Mouse (Mus musculus) limb, embryonic 11.5 days (tissue): Measurements from ENCODE around the gene Sh3bgrl3. TPM values are rescaled to one million over a fixed set of nuclear protein-coding genes. Genes with fewer than 3 reads are reported as not detected.

ENCODE experiments used
- ATAC-seq: fragments of 200-750 bp; cut with Nextera tagmentation; 2 replicates; pipeline ENCODE4 v1.8.0; 2017; ENCODE audit warnings: low read depth; ENCODE audit not compliant: insufficient number of reproducible peaks, low FRiP score, low TSS enrichment
- DNase-seq: peaks from one replicate; pipeline ENCODE4 v3.0.0-alpha.2; 2015; ENCODE audit warnings: low spot score
- H3K27ac ChIP-seq: fragments of 300-500 bp; sonication (generic); replicated peaks from 2 replicates; pipeline ENCODE4 v1.5.1; 2014; ENCODE audit warnings: low read depth, mild to moderate bottlenecking, low read length
- H3K27me3 ChIP-seq: fragments of 300-500 bp; sonication (generic); 2 replicates; pipeline ENCODE4 v1.6.1; 2014; ENCODE audit warnings: mild to moderate bottlenecking, low read length, mixed read lengths; ENCODE audit not compliant: control insufficient read depth, insufficient read depth
- H3K36me3 ChIP-seq: fragments of 300-500 bp; sonication (generic); 2 replicates; pipeline ENCODE4 v1.6.1; 2014; ENCODE audit warnings: mild to moderate bottlenecking, low read length, moderate library complexity, mixed read lengths; ENCODE audit not compliant: control insufficient read depth, insufficient read depth
- H3K4me1 ChIP-seq: fragments of 300-500 bp; sonication (generic); 2 replicates; pipeline ENCODE4 v1.6.1; 2014; ENCODE audit warnings: low read length, mixed read lengths; ENCODE audit not compliant: control insufficient read depth, insufficient read depth
- H3K4me2 ChIP-seq: fragments of 300-500 bp; sonication (generic); 2 replicates; pipeline ENCODE4 v1.6.1; 2014; ENCODE audit warnings: low read depth, mild to moderate bottlenecking, moderate library complexity; ENCODE audit not compliant: severe bottlenecking
- H3K4me3 ChIP-seq: fragments of 300-500 bp; sonication (generic); 2 replicates; pipeline ENCODE4 v1.5.1; 2014; ENCODE audit warnings: low read depth, low read length
- H3K9ac ChIP-seq: fragments of 300-500 bp; sonication (generic); 2 replicates; pipeline ENCODE4 v1.6.1; 2014; ENCODE audit warnings: mild to moderate bottlenecking, low read length
- H3K9me3 ChIP-seq: fragments of 300-500 bp; sonication (generic); 2 replicates; pipeline ENCODE4 v1.6.1; 2016; ENCODE audit warnings: low read length; ENCODE audit not compliant: control insufficient read depth
- WGBS: fragments of 180-500 bp; shearing (Covaris S2); extraction: QIAGEN DNeasy Blood & Tissue Kit; methylation state at CpG from one replicate; pipeline ENCODE4 v1.1.7; 2014; 5-methylcytosine and 5-hydroxymethylcytosine counted together
- polyA plus RNA-seq: library from polyadenylated mRNA; unstranded; fragments of >200 nt; fragmentation: Nextera tagmentation; extraction: Ambion mirVana; gene quantifications from 2 replicates; pipeline ENCODE4 v1.2.1, GENCODE M21; 2014

The Sh3bgrl3 gene
- polyA plus RNA-seq, 1 experiment from 2014 or later = 345 TPM

DNA sequence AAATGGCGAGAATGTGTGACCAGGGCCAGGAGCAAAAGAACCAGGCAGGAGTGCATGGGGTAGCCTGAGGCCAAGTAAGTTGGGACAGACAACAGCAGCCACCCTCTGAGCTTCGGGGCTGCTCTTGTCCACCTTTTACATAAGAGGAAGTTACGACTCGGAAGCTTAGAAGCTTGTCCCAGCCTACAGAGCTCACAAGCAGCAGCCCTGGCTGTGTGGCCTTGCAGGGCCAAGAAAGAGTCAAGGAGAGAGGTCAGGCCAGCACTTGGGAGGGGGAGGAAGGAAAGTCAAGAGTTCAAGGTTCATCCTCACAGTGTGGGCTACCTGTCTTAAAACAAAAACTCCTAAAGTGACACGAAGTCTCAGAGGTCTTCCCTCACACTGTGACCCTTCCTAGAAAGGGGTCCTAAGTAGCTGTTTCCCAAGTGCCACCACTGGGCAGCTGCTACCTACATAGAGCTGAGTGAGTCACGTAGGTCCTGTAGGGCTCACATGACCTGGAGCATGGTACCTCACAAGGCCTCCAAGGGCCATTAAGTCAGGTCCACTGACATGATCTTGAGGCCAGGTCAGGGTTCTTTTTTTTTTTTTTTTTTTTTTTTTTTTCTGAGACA is 8.3 kb downstream of the Sh3bgrl3 start:
- DNase-seq = no peak
- no peak for ATAC-seq
- 84% methylated on average over 6 of the region's 6 CpGs for WGBS
- no peaks in the 10 kb centered on the region for H3K36me3 ChIP-seq
- peaks cover 4% of the 10 kb centered on the region; the same call in 1 of the 2 replicates for H3K4me1 ChIP-seq
- H3K4me3 ChIP-seq = no peak overlapping the region
- H3K9ac ChIP-seq = no peak overlapping the region
- H3K27me3 ChIP-seq = no peaks in the 10 kb centered on the region; the same call in 1 of the 2 replicates
- H3K4me2 ChIP-seq = no peak overlapping the region
- no peaks in the 10 kb centered on the region for H3K9me3 ChIP-seq
- H3K27ac ChIP-seq = no peak overlapping the region

DNA sequence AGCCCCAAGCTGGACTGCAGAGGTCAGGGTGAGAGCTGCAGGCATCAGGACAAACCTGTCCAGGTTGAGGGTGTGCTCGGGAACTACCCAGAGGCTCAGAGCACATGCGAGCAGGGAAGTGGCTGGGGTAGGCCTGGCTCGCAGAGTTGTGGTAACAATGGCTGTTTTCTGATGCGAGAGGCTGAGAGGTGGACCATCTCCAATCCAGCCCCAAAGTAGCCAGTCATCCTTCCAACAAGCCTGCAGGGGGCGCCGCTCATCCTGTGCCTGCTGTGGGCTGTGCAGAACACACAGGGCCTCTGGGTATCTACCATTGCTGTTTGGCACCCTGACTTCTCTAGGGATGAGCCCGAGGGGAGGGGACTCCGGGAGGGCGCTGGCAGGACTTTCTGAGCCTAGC is 8.9 kb downstream of the Sh3bgrl3 start:
- H3K4me3 ChIP-seq = no peak overlapping the region
- H3K27ac ChIP-seq = no peak overlapping the region
- H3K4me1 ChIP-seq = peaks cover 4% of the 10 kb centered on the region; the same call in 1 of the 2 replicates
- no peaks in the 10 kb centered on the region; the same call in 1 of the 2 replicates for H3K27me3 ChIP-seq
- ATAC-seq (no peak), DNase-seq (peak; percentile 53)
- no peak overlapping the region for H3K9ac ChIP-seq
- H3K9me3 ChIP-seq = no peaks in the 10 kb centered on the region
- no peaks in the 10 kb centered on the region for H3K36me3 ChIP-seq
- no peak overlapping the region for H3K4me2 ChIP-seq
- 70% methylated on average over 9 of the region's 9 CpGs for WGBS

DNA sequence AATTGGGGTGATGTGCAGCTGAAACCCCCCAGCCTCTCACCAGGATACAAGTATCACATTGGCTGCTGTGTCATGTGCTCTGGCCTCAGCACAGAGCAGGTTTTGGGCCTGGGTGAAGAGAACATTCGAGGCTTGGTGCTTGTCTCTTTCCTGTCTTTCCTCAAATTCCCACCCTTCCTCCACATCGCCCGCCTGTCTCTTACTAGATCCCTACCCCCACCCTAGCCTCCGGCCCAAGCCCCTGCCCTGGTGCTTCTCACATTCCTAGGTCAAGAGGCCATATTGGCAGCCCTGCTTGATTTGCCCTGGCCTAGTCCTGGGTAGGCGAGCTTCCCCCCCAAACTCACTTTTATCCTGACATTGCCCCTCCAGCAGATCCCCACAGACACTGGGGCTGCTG is 9.5 kb downstream of the Sh3bgrl3 start:
- DNase-seq = no peak
- no peak overlapping the region for H3K27ac ChIP-seq
- no peaks in the 10 kb centered on the region for H3K36me3 ChIP-seq
- no peak overlapping the region for H3K9ac ChIP-seq
- H3K9me3 ChIP-seq = no peaks in the 10 kb centered on the region
- H3K27me3 ChIP-seq = no peaks in the 10 kb centered on the region; the same call in 1 of the 2 replicates
- ATAC-seq = no peak
- H3K4me2 ChIP-seq = no peak overlapping the region
- no peak overlapping the region for H3K4me3 ChIP-seq
- 77% methylated on average over 5 of the region's 5 CpGs for WGBS
- H3K4me1 ChIP-seq = peaks cover 4% of the 10 kb centered on the region; the same call in 1 of the 2 replicates

DNA sequence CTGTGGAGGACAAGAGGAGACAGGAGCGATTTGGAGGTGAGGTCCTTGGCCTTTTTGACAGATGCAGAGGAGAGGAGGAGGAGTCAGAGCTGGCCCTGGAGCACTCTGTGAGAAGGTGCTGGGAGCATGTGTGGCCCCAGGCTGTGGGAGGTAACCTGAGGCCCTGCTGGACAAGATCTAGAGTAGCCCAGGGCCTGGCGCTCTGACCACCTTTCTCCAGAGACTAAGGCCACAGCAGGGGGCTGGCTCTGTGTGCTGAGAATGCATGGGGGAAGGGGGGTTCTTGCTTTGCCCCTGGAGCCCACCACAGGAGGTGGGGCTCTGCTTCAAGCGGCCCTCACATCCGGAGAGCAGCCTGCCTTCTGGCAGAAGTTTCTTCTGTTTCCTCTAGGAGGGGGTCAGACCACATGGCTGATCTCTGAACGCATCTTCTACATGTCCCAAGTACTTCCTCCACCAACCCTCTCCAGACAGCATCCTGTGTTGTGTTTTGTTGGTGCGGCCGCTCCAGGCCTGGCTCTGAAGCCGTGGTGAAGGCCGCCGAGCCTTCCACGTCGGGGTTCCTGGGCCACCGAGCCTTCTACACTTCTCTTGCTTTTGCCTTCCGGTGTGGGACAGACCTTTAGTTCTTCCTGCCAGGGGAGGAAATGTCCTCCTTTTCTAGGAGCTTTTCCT is 10.3 kb downstream of the Sh3bgrl3 start:
- Histone ChIP-seq H3K4me3 (no peak overlapping the region), H3K9me3 (no peaks in the 10 kb centered on the region), H3K36me3 (no peaks in the 10 kb centered on the region), H3K4me1 (peaks cover 9% of the 10 kb centered on the region), H3K9ac (peak overlapping the region; percentile 17; the same call in 1 of the 2 replicates), H3K27ac (no peak overlapping the region), H3K4me2 (no peak overlapping the region; the same call in 1 of the 2 replicates), H3K27me3 (no peaks in the 10 kb centered on the region; the same call in 1 of the 2 replicates)
- no peak for ATAC-seq
- WGBS = 74% methylated on average over 14 of the region's 14 CpGs
- DNase-seq = no peak

DNA sequence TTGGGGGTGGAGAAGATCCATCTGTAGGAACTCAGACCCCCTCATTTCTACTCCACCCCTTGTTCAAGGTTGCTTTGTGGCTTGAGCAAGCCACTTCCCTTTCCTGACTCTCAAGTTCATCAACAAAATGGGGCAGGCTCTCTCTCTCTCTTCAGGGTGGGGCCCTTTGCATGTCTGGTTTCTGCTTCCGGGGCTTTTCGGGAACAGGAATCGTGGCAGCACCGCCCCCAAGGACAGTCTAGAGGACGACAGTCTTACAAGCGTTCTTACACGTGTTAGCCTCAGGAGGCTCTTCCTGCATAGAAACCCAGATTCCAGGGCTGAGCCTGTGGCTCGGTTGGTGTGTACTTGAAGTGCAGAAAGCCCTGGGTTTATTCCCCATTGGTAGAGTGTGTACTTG is 11.6 kb downstream of the Sh3bgrl3 start:
- 83% methylated on average over 8 of the region's 8 CpGs for WGBS
- no peak for ATAC-seq
- Histone ChIP-seq H3K4me2 (no peak overlapping the region), H3K4me1 (peaks cover 10% of the 10 kb centered on the region), H3K27me3 (no peaks in the 10 kb centered on the region; the same call in 1 of the 2 replicates), H3K9ac (no peak overlapping the region), H3K4me3 (no peak overlapping the region), H3K36me3 (no peaks in the 10 kb centered on the region), H3K27ac (no peak overlapping the region), H3K9me3 (no peaks in the 10 kb centered on the region)
- no peak for DNase-seq

DNA sequence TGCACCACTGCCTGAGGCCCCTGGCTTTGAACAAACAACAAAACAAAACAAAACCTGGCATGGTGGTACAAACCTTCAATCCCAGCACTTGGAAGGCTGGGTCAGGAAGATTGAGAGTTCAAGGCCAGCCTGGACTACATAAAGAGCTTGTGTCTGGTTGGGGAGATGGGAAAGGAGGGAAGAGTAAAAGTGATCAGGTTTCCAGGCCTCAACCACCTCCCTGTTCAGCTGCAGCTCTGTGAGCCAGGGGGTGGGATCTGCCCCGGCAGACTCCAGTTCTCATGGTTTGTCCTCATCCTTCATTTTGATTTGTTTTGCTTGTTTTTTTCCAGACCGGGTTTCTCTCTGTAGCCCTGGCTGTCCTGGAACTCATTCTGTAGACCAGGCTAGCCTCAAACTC is 12.1 kb downstream of the Sh3bgrl3 start:
- H3K27me3 ChIP-seq = no peaks in the 10 kb centered on the region; the same call in 1 of the 2 replicates
- no peak overlapping the region for H3K9ac ChIP-seq
- H3K9me3 ChIP-seq = no peaks in the 10 kb centered on the region
- H3K36me3 ChIP-seq = no peaks in the 10 kb centered on the region
- no peak overlapping the region for H3K4me3 ChIP-seq
- H3K4me2 ChIP-seq = no peak overlapping the region
- H3K27ac ChIP-seq = no peak overlapping the region
- DNase-seq (no peak), ATAC-seq (no peak)
- 89% methylated on average over 2 of the region's 2 CpGs for WGBS
- peaks cover 10% of the 10 kb centered on the region for H3K4me1 ChIP-seq

DNA sequence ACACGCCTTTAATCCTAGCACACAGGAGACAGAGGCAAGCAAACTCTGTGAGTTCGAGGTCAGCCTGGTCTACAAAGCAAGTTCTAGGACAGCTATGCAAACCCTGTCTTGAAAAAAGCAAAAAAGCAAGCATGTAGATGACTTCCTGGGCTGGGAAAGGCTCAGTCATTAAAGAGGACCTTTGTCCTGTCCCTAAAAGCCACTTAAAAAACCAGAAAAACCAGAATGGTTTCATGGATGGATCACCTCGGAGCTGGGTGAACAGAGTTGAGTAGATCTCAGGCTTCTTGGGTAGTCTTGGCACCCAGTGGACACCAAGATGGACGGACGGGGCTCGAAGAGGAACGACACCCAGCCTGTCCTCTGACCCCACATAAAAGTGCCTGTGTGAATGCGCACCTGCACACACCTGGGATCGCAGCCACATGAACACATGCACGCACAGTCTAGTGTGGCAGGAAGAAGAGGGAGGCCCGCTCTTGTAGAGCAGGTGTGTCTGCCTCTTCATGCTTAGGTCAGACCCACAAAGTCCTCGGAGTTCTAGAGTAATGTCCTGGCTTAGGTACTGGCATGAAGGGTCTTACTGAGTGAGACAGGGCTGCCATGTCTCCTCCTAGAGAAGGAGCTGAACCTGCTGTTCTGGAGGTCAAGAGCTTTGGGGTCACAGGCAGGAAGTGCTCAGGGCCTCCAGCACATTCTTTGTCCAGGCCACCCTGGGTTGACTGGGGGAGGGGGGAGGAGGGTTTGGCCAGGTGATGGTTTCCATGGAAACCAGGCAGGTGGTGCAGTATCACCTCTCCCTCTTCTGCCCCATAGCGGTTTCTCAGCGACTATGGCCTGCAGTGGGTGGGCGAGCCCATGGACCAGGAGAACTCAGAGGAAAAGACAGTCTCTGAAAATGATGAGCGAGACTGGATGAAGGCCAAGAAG is 13.1 kb downstream of the Sh3bgrl3 start:
- DNase-seq (no peak), ATAC-seq (no peak)
- no peaks in the 10 kb centered on the region; the same call in 1 of the 2 replicates for H3K27me3 ChIP-seq
- H3K4me3 ChIP-seq = no peak overlapping the region
- no peak overlapping the region for H3K4me2 ChIP-seq
- H3K36me3 ChIP-seq = no peaks in the 10 kb centered on the region
- no peak overlapping the region for H3K9ac ChIP-seq
- no peaks in the 10 kb centered on the region for H3K9me3 ChIP-seq
- no peak overlapping the region for H3K27ac ChIP-seq
- peaks cover 10% of the 10 kb centered on the region for H3K4me1 ChIP-seq
- 91% methylated on average over 16 of the region's 16 CpGs for WGBS

DNA sequence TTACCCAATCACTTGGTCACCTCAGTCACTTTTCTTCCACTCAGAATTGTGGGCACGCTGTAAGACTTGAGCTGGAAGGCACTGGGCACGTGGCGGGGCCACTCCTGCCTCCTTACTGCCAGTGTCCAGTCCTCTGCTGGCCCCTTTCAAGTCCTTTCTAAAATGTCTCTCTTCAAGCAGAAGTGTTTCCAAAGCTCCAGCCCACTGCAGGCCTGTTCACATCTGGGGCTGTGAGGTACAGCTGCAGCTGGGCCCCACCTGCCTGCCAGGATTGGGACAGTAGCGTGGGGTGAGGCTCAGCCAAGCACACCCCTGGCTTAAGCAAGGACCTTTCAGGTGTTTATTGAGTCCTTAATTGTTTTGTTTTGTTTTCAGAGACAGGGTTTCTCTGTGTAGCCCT is 14.6 kb downstream of the Sh3bgrl3 start:
- no peak overlapping the region for H3K4me2 ChIP-seq
- H3K9me3 ChIP-seq = no peaks in the 10 kb centered on the region
- ATAC-seq = no peak
- WGBS = 90% methylated on average over 4 of the region's 4 CpGs
- DNase-seq = no peak
- H3K4me1 ChIP-seq = peaks cover 10% of the 10 kb centered on the region
- no peaks in the 10 kb centered on the region for H3K36me3 ChIP-seq
- H3K9ac ChIP-seq = no peak overlapping the region
- no peaks in the 10 kb centered on the region for H3K27me3 ChIP-seq
- H3K27ac ChIP-seq = no peak overlapping the region
- no peak overlapping the region for H3K4me3 ChIP-seq
